Mouse (Mus musculus): Measurements from ENCODE around the gene Clns1a.
A peak's percentile ranks its signal among the peaks of the same experiment; 100 is the strongest.

The Clns1a gene

DNA sequence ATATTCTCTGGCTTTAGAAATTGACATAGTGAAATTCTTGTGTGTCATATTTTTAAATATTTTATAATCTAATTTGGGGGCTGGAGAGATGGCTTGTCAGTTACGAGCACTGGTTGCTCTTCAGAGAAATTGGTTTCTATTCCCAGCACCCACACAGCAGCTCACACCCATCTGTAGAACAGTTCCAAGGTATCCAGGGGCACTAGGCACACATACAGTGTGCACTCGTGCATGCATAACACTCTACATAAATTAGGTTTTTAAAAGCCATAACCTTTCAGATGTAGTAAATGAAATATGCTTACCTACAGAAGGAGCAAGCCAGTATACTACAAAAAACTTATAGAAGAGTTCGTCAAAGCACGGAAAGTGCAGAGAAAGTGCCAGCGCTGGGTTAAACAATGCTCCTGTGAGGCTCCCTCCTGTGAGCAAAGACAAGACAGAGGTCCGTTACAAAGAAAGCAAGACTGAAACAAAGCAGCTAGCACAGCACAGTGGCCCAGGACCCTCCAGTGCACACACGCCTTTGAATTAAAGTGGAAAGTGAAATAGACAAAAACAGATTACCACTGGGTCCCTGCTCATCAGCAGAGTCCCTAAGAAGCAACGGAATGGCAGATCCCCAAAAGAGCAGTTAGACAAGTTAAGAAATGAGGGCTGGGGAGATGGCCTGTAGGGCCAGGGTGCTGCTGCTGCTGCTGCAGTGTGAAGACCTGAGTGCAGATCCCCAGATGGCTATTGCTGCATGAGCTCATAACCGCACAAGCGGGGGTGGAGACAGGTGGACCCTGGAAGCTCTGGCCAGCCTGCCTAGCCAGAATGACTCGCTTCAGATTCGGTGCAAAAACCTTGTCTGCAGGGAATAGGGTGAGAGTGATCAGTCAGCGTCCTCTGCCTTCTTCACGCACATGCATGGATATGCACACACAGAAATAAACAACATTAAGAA lies 32.5 kb downstream of the Clns1a start:
- no peak for DNase-seq (ENCODE audit: low spot score in 2 of 2)

DNA sequence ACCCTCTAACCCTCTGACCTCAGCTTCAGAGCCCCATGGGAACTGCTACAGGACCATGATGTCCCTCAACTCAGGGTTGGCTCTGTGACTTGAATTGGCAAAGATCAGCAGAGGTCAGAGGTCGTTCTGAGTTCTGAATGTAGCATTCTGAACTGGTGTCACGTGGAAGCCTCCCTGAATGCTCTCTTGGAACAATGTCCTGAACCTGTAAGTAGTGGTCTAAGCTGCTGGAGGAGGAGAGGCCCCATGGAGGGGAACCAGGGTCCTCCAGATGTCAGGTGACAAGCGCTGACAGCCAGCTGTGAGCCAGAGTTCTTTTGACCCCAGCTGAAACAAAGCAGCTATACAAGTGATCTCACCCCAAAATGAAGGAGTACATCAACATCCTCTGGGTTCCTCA lies 34.0 kb downstream of the Clns1a start:
- no peak for DNase-seq (ENCODE audit: low spot score in 2 of 2)

DNA sequence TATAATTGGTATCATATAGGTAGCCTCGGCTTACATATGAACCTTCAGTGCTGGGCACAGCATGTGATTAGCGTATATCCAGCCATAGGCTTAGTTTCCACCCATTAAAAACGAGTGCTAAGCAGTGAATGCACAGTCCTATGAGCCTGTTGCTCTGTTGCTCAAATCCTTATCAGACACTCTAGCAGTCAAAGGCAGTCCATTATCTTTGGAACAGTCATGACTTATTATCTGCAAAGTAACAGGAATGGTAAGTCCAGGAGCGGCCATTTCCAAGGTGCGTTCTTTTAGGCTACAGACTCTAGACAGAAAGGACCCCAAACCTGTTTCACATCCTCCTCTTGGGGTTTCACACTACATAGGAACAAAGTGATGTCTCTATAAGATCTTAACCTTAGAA lies 37.2 kb downstream of the Clns1a start:
- DNase-seq (ENCODE audit: low spot score in 2 of 2): no peak

GRCm38 (mm10) chr7:97735021-97735420 lies 38.6 kb downstream of the Clns1a start:
- DNase-seq (ENCODE audit: low spot score in 2 of 2): no peak

- DNase-seq (ENCODE audit: low spot score in 2 of 2): no peak
Measured at GRCm38 (mm10) chr7:97735886-97736420, 39.5 kb downstream of the Clns1a start.

DNA sequence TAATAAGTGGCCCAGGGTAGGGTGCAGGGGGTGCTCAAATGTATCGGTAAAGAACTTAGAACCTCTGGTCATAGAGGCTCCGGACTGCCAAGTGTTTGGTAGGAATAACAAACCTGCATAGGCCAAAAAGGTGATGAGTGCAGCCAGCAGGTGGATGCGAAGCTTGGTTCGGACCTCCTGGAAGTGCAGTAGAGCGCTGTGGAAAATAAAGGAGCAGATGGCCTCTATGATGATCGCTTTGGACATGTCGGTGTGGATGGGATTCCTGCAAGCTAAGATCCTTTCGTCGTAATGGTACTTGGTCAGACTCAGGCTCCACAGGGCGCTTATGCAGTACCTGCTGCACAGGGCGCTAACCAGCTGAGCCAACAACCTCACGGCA lies 40.8 kb downstream of the Clns1a start:
- no peak for DNase-seq (ENCODE audit: low spot score in 2 of 2)

- DNase-seq (ENCODE audit: low spot score in 2 of 2): peak; percentile 63 to 71
Measured at GRCm38 (mm10) chr7:97737638-97738456, 41.4 kb downstream of the Clns1a start, which contains the start of gene Aqp11. TSS of gene Aqp11 (minus strand) at chr7:97738289.

- DNase-seq (ENCODE audit: low spot score in 2 of 2): no peak
Measured at GRCm38 (mm10) chr7:97740948-97741347, 44.5 kb downstream of the Clns1a start.

DNA sequence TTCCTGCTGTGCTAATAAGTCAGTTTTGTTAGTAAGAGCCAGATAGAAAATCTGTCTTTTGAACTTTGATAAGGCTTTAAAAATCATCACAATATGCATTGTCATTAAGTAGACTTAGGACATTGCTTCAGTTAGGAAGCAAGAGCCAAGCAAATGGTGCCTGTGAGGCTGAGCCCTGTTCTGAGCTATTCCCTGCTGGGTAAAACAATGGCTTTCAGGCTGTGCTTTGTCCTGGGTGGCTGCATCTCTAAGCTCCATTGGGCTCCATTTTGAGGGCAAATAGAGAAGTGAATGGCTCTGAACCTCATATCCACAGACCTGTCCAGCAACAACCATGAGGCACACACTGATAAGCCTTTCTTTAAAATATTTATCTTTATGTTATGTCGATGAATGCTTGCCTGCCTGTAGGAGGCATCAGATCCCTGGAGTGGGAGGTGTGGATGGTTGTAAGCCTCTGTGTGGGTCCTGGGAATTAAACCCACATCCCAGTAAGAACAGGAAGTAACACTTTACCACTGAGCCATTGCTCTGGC lies 45.4 kb downstream of the Clns1a start:
- DNase-seq (ENCODE audit: low spot score in 2 of 2): no peak

- peak in 1 of 2 experiments; percentile 60 for DNase-seq (ENCODE audit: low spot score in 2 of 2)
Measured at GRCm38 (mm10) chr7:97745299-97745698, 48.9 kb downstream of the Clns1a start.

GRCm38 (mm10) chr7:97747176-97747707 lies 50.8 kb downstream of the Clns1a start:
- no peak for DNase-seq (ENCODE audit: low spot score in 2 of 2)

- peak; percentile 69 to 83 for DNase-seq (ENCODE audit: low spot score in 2 of 2)
Measured at GRCm38 (mm10) chr7:97747787-97748497, 51.5 kb downstream of the Clns1a start.

GRCm38 (mm10) chr7:97748527-97749206 lies 52.2 kb downstream of the Clns1a start:
- DNase-seq (ENCODE audit: low spot score in 2 of 2): no peak

DNA sequence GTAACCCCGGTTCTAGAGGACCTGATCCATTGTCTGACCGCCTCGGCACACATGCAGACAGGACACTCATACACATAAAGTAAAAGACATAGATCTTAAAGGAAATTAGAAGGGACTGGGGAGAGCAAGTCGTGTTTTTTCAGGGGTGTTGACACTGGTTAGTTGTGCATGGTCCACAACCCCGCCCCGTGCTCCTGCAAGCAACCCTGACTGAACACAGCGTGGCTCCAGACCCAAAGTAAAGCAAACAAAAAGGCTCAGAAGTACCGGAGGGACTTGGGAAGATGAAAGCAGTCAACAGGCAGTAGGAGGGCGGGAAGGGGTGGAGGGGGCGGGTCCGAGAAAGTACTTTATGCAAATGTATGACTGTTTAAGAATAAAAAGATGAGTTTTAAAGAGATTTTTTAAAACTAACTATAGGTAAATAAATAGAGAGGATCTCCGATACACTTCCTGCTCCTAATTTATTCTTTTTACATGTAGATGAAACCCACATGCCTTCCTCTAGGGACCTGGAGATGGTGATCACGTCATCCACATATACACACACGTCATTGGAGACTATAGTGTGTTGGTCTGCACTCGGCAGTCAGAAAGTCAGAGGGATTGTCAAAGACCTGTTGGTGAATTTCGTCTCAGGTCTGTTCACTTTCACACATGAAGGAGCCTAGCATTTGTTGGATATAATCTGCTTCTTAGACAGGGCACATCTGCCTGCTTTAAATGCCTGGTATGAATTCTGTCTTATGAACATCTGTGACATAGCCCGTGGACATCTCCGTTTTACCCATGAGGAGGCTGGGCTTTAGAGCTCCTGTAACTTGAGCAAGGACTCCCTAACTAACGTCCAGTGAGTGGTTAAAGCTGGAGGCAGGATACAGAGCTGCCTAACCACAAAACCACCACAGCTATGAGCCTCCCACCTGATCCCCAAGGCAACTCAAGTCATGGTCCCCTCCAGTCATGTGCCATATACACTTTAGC lies 53.1 kb downstream of the Clns1a start:
- DNase-seq (ENCODE audit: low spot score in 2 of 2): no peak

- no peak for DNase-seq (ENCODE audit: low spot score in 2 of 2)
Measured at GRCm38 (mm10) chr7:97756967-97757881, 60.8 kb downstream of the Clns1a start.

GRCm38 (mm10) chr7:97764591-97764990 lies 68.2 kb downstream of the Clns1a start:
- DNase-seq (ENCODE audit: low spot score in 2 of 2): no peak

- no peak for DNase-seq (ENCODE audit: low spot score in 2 of 2)
Measured at GRCm38 (mm10) chr7:97765181-97765962, 68.9 kb downstream of the Clns1a start.

All from cerebellum, postnatal 4 days (tissue).